Mouse (Mus musculus) stomach, postnatal 0 days (tissue): Measurements from ENCODE around the gene Acsl4.

ENCODE experiments used
- CTCF ChIP-seq: IDR thresholded peaks from 2 replicates; pipeline ENCODE4 v1.5.1; 2016; ENCODE audit warnings: antibody characterized with exemption, low read depth, mild to moderate bottlenecking, moderate library complexity
- EP300 ChIP-seq: optimal IDR thresholded peaks from 2 replicates; pipeline ENCODE3; 2016; ENCODE audit warnings: antibody characterized with exemption

GRCm38 (mm10) chrX:142276573-142276972 lies 113.8 kb downstream of the Acsl4 start:
- no peak for TF ChIP-seq CTCF
- no peak for TF ChIP-seq EP300
